Mouse (Mus musculus): ENCODE measurements at regions not wholly inside any gene's neighbourhood (a gene's known extent, or its start where the extent isn't known, plus 50 kb on each side); places are given as distances from the start of the nearest gene placed in this dataset.

DNA sequence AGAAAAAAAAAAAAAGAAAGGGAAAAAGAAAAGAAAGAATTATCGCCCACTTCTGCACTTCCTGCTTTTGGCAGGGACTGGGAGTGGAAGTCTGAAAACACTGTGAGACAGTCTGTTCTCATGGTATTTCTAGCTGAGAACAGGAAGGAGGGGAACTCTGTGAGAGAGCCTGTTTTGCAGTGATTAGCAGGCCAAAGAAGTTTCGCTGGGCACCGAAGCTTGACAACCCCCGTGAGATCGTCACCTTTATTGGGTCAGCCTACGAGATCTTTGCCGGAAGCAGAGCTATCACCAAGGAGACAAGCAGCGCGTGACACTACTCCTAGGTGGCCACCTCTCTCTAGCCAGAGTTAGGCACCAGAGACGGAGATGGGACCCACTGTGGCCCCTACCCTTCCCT is 78.2 kb upstream of the Atxn1 start:
- Histone ChIP-seq H3K4me1 (ENCODE audit: control insufficient read depth, insufficient read depth, insufficient read length) (peaks cover 6% of the 10 kb centered on the region; the same call in 1 of the 2 replicates), H3K27me3 (ENCODE audit: control insufficient read depth, insufficient read depth, low read length) (no peaks in the 10 kb centered on the region), H3K36me3 (ENCODE audit: control insufficient read depth, insufficient read depth, low read length) (no peaks in the 10 kb centered on the region), H3K27ac (ENCODE audit: insufficient read depth, low read length) (peak overlapping the region; percentile 44; the same call in 1 of the 2 replicates), H3K4me3 (ENCODE audit: extremely low read depth, insufficient read depth, insufficient read length) (peak overlapping the region; percentile 5; the same call in 1 of the 2 replicates)
- no peak for TF ChIP-seq CTCF (IDR thresholded peaks at IDR 0.05; ENCODE audit: extremely low read depth, insufficient read depth, insufficient read length, insufficient replicate concordance)
- no peak; the same call in 1 of the 2 replicates for TF ChIP-seq POLR2A (IDR thresholded peaks at IDR 0.05; ENCODE audit: low read depth, low read length)
- peak; percentile 70 to 83 for DNase-seq (ENCODE audit: low read depth in 1 of 2, low spot score in 2 of 2)
- 4% methylated on average over 10 of the region's 10 CpGs for WGBS

DNA sequence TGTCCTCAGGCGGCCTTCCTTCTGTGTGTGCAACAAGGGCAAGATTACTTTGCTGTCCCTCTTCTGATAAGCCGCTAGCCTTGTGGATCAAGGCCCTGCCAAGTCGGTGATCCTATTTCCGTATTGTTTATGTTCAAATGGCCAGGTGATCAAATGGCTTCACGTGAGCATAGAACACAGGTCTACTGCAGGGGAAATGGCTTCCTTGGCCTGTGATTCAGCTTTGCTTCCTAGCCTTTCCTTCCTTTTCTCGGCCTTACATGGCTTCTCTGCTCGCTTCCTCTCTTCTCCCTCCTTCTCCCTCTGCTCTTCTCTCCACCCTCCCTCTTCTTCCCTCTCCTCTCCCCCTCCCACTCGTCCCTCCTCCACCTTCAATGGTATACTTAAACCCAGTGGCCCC is 77.4 kb upstream of the Atxn1 start:
- Histone ChIP-seq H3K4me3 (ENCODE audit: extremely low read depth, insufficient read depth, insufficient read length) (no peak overlapping the region), H3K27ac (ENCODE audit: insufficient read depth, low read length) (peak overlapping the region; percentile 63), H3K36me3 (ENCODE audit: control insufficient read depth, insufficient read depth, low read length) (no peaks in the 10 kb centered on the region), H3K27me3 (ENCODE audit: control insufficient read depth, insufficient read depth, low read length) (no peaks in the 10 kb centered on the region), H3K4me1 (ENCODE audit: control insufficient read depth, insufficient read depth, insufficient read length) (peaks cover 6% of the 10 kb centered on the region; the same call in 1 of the 2 replicates)
- no peak for DNase-seq (ENCODE audit: low read depth in 1 of 2, low spot score in 2 of 2)
- TF ChIP-seq POLR2A (IDR thresholded peaks at IDR 0.05; ENCODE audit: low read depth, low read length) (no peak), CTCF (IDR thresholded peaks at IDR 0.05; ENCODE audit: extremely low read depth, insufficient read depth, insufficient read length, insufficient replicate concordance) (no peak)
- WGBS: 71% methylated on average over 8 of the region's 8 CpGs

DNA sequence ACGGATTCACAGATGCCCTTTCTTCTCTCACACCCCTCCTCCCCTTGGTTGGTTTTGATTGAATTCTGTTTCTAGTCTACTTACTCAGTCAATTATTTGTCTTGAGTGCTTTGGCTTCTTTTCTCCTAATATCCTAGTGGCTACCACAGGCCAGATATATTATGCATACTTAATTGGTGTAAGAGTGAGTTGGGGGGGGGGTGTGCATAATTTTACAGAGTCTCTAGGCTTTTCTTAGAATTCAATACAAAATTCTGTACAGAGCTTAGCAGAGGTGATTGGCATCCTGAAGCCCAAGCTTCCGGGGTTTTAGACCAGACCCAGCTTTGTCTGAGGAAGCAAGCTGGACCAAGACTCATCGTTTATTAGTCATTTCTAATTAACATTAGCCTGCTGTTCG is 76.7 kb upstream of the Atxn1 start:
- no peaks in the 10 kb centered on the region for H3K36me3 ChIP-seq (ENCODE audit: control insufficient read depth, insufficient read depth, low read length)
- peaks cover 6% of the 10 kb centered on the region; the same call in 1 of the 2 replicates for H3K4me1 ChIP-seq (ENCODE audit: control insufficient read depth, insufficient read depth, insufficient read length)
- no peak overlapping the region for H3K4me3 ChIP-seq (ENCODE audit: extremely low read depth, insufficient read depth, insufficient read length)
- no peak overlapping the region for H3K27ac ChIP-seq (ENCODE audit: insufficient read depth, low read length)
- TF ChIP-seq CTCF (IDR thresholded peaks at IDR 0.05; ENCODE audit: extremely low read depth, insufficient read depth, insufficient read length, insufficient replicate concordance) (no peak), POLR2A (IDR thresholded peaks at IDR 0.05; ENCODE audit: low read depth, low read length) (no peak)
- 88% methylated on average over 4 of the region's 4 CpGs for WGBS
- H3K27me3 ChIP-seq (ENCODE audit: control insufficient read depth, insufficient read depth, low read length): no peaks in the 10 kb centered on the region
- DNase-seq (ENCODE audit: low read depth in 1 of 2, low spot score in 2 of 2): no peak

DNA sequence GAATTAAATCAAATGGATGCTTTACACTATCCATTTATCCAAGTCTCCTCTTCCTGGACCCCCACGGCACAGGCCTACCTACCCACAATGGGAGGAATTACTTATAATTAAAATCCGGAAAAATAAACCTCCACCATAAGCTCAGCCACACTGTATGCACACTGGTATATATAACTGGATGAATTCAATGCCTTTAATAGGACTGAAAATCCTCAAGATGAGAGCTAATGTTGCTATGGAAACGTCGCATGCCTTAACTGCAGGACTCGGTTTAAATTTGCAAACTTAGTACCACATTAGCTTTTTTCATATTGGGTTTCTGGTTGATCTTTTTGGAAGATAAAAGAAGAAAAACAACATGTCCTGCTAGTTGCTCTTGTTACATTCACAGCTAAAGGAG is 75.3 kb upstream of the Atxn1 start:
- Histone ChIP-seq H3K4me1 (ENCODE audit: control insufficient read depth, insufficient read depth, insufficient read length) (peaks cover 6% of the 10 kb centered on the region; the same call in 1 of the 2 replicates), H3K4me3 (ENCODE audit: extremely low read depth, insufficient read depth, insufficient read length) (no peak overlapping the region), H3K27me3 (ENCODE audit: control insufficient read depth, insufficient read depth, low read length) (no peaks in the 10 kb centered on the region), H3K36me3 (ENCODE audit: control insufficient read depth, insufficient read depth, low read length) (no peaks in the 10 kb centered on the region), H3K27ac (ENCODE audit: insufficient read depth, low read length) (no peak overlapping the region)
- no peak for DNase-seq (ENCODE audit: low read depth in 1 of 2, low spot score in 2 of 2)
- TF ChIP-seq CTCF (IDR thresholded peaks at IDR 0.05; ENCODE audit: extremely low read depth, insufficient read depth, insufficient read length, insufficient replicate concordance): no peak
- no peak for TF ChIP-seq POLR2A (IDR thresholded peaks at IDR 0.05; ENCODE audit: low read depth, low read length)
- WGBS: 95% methylated on average over 5 of the region's 5 CpGs

DNA sequence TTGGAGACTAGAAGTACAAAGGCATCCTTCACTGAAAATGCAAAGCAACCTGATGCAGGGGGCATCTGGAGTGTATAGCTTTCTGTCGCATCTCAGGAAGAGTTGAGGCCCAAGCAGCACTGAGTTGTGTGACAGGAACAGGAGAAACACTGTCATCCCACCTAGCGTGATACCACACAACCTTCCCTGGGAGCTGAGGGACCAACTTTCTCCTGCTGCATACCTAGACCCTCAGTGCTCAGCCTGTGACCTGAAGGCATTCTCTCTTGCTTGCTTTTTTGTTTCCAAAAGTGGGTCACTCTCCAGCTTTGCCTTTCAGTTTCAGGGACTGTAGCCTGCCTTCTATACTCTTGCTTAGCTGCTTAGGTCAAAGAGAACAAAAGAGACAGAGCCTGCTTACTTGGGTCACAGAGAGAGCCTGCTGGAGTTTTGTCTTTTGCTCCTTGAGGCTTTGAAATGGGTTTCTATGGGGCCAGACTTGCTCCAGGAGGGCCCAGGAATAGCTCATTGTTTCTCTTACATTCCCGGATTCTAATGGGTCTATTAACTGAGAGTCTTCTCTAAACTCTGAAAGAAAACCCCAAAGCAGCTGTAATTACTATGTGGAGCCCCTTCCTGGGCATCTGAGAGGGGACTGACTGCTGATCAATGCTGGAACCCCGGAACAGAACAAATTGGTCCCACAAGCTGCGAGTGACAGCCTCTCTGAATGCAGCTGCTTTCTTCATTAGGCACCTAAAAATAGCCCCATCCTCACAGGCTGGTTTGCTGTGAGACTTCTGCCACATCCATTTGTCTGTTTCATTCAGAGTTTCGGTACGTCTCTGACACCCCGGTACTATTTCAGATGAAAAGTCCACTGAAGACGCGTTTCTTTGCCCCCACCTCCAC is 73.9 kb upstream of the Atxn1 start:
- WGBS: 89% methylated on average over 10 of the region's 10 CpGs
- Histone ChIP-seq H3K27ac (ENCODE audit: insufficient read depth, low read length) (no peak overlapping the region), H3K36me3 (ENCODE audit: control insufficient read depth, insufficient read depth, low read length) (no peaks in the 10 kb centered on the region), H3K4me1 (ENCODE audit: control insufficient read depth, insufficient read depth, insufficient read length) (peaks cover 6% of the 10 kb centered on the region; the same call in 1 of the 2 replicates), H3K4me3 (ENCODE audit: extremely low read depth, insufficient read depth, insufficient read length) (no peak overlapping the region), H3K27me3 (ENCODE audit: control insufficient read depth, insufficient read depth, low read length) (no peaks in the 10 kb centered on the region)
- no peak for DNase-seq (ENCODE audit: low read depth in 1 of 2, low spot score in 2 of 2)
- TF ChIP-seq CTCF (IDR thresholded peaks at IDR 0.05; ENCODE audit: extremely low read depth, insufficient read depth, insufficient read length, insufficient replicate concordance) (no peak), POLR2A (IDR thresholded peaks at IDR 0.05; ENCODE audit: low read depth, low read length) (no peak)

DNA sequence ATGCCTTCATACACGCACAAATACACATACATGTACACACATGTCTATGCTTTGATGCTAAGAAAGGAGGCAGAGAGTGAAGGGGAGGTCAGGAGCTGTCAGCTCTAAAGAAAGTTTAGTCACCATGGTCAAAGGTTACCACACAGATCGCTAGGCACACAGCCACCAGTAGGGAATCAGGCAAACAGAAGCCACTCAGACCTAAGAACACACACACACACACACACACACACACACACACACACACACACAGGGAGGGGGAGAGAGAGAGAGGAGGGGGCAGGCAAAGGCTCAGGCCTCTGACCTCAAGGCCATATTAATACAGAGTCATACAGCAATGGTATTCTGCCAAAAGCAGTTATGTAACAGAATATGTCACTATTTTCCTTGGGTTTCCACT is 67.5 kb upstream of the Atxn1 start:
- Histone ChIP-seq H3K4me3 (ENCODE audit: extremely low read depth, insufficient read depth, insufficient read length) (no peak overlapping the region), H3K27me3 (ENCODE audit: control insufficient read depth, insufficient read depth, low read length) (no peaks in the 10 kb centered on the region), H3K36me3 (ENCODE audit: control insufficient read depth, insufficient read depth, low read length) (no peaks in the 10 kb centered on the region), H3K4me1 (ENCODE audit: control insufficient read depth, insufficient read depth, insufficient read length) (no peaks in the 10 kb centered on the region), H3K27ac (ENCODE audit: insufficient read depth, low read length) (no peak overlapping the region)
- 87% methylated on average over 2 of the region's 2 CpGs for WGBS
- TF ChIP-seq POLR2A (IDR thresholded peaks at IDR 0.05; ENCODE audit: low read depth, low read length): no peak
- TF ChIP-seq CTCF (IDR thresholded peaks at IDR 0.05; ENCODE audit: extremely low read depth, insufficient read depth, insufficient read length, insufficient replicate concordance): no peak
- no peak for DNase-seq (ENCODE audit: low read depth in 1 of 2, low spot score in 2 of 2)

DNA sequence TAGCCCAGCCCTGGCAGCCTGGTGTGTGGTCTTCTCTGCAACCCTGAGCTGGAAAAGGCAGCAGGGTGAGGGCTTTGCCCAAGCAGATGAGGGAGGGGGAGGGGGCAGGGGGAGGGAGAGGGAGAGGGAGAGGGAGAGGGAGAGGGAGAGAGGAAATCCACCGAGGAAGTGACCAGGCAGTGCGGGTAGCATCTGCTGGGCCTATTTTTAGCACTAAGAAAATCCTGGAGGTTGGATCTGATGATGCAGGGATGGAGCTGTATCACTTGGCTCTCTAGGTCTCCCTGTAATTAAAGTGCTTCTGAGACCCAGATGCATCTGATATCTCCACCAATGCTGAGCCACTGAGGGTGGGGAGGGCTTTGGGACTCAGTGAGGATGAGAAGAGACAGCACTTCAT is 61.2 kb upstream of the Atxn1 start:
- H3K4me3 ChIP-seq (ENCODE audit: extremely low read depth, insufficient read depth, insufficient read length): no peak overlapping the region
- no peak for DNase-seq (ENCODE audit: low read depth in 1 of 2, low spot score in 2 of 2)
- no peak overlapping the region for H3K27ac ChIP-seq (ENCODE audit: insufficient read depth, low read length)
- no peaks in the 10 kb centered on the region for H3K27me3 ChIP-seq (ENCODE audit: control insufficient read depth, insufficient read depth, low read length)
- H3K4me1 ChIP-seq (ENCODE audit: control insufficient read depth, insufficient read depth, insufficient read length): peaks cover 18% of the 10 kb centered on the region; the same call in 1 of the 2 replicates
- no peak for TF ChIP-seq CTCF (IDR thresholded peaks at IDR 0.05; ENCODE audit: extremely low read depth, insufficient read depth, insufficient read length, insufficient replicate concordance)
- no peak for TF ChIP-seq POLR2A (IDR thresholded peaks at IDR 0.05; ENCODE audit: low read depth, low read length)
- H3K36me3 ChIP-seq (ENCODE audit: control insufficient read depth, insufficient read depth, low read length): no peaks in the 10 kb centered on the region
- WGBS: 29% methylated on average over 2 of the region's 2 CpGs

Measured in spleen, adult 2 months (tissue).